Mouse (Mus musculus) spleen, postnatal 36 days (tissue): Measurements from ENCODE around the gene Ppm1g.

Source experiments
- DNase-seq, 2 experiments: peaks; one replicate each; pipeline ENCODE4 v3.0.0; 2022; ENCODE audit warnings: low spot score in 2 of 2, mixed read lengths in 1 of 2

Gene Ppm1g

GRCm38 (mm10) chr5:31220448-31221303 lies at the start of gene Ppm1g:
Ppm1g (minus strand) TSS chr5:31220687.
- DNase-seq, result peak; percentile 95

- no peak for DNase-seq
Observed at GRCm38 (mm10) chr5:31267686-31268085, 47.2 kb upstream of the Ppm1g start.

DNA sequence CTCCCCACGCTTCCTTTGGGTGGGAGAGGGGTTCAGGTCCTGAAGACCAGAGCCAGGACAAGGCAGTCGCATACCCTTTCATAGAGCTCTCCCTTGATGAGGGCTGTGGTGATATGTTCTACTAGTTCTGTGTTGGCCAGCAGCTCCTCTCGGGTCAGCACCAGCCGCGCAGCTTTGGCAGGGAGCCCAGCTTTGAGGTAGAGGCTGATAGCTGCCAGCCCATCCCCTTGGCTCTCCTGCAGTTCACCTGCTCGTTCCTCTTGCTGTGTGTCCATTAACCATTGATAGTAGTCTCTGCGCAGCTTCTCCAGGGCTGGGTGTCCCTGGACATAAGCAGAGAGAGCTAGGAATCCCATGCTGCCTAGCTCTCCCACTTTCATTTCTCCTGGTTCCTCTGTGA lies 45.6 kb upstream of the Ppm1g start:
- no peak for DNase-seq

DNA sequence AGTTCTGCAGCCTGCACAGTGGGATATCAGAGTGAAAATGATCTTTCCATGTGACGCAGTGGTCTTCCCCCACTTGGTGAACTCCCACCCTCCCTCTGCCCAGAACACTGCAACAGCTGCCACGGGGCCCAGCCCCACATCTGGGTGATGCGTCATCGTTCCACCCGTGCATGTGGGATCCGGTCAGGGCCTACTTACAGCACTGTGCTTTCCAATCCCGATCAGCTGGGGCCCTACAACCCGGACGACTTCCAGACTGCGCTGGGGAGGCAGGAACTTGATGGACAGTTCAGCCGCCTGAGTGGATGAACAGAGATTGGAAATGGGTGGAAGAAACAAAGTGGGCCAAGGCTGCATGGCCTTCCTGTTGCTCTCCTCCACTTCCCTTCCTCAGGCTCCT lies 37.1 kb upstream of the Ppm1g start:
- DNase-seq, result no peak

DNA sequence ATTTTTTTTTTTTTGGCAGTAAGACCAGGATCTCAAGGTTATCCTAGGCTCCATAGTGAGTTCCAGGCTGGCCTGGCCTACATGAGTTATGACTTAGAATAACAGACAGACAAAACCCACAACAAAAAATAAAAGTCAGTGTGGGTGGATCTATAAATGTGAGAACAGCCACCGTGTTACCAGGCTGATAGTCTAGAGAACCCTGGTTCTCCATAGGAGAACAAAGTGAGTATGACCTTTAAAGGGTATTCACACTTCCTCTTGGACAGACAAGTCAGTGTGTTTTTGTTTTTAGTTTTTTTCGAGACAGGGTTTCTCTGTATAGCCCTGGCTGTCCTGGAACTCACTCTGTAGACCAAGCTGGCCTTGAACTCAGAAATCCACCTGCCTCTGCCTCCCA lies 35.5 kb upstream of the Ppm1g start:
- DNase-seq, result no peak

- DNase-seq, result no peak
Observed at GRCm38 (mm10) chr5:31255381-31255780, 34.9 kb upstream of the Ppm1g start.

DNA sequence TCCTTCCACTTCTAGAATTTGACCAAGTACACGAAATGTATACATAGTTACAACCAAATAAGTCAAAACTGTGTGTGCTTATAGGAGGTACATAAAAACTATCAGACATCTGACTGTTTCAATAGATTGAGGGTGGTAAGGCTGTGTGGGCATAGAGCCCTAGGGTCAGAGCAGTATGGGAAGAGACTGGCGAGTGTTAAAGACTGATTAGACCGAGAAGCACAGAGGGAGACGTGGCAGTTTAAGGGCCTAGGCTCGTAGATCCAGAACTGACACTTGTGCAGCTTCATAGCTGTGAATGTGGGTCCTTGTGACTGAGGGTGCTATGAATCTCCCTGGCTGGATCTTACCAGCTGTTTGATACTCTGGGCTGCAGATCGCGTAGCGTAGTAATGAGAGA lies 34.4 kb upstream of the Ppm1g start:
- DNase-seq, result no peak

- no peak for DNase-seq
Observed at GRCm38 (mm10) chr5:31254452-31254851, 34.0 kb upstream of the Ppm1g start.

DNA sequence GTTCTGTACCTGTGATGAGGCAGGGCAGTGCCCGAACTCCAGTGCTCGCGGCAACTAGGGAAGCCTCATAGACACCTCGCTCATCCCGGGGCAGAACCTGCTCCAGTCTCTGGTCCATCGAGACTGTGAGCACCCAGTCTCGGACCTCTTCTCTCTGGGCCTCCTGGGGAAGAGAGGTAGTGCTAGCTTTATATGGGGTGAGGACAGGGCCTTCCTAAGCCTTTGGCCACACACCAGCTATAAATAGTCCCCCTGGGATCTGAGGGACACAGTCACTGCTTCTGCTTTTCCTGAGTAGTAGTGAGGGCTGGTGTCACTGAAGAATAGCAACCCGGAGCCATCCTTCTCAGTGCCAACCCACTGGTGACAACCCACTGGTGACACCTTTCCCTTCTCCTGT lies 33.3 kb upstream of the Ppm1g start:
- no peak for DNase-seq

DNA sequence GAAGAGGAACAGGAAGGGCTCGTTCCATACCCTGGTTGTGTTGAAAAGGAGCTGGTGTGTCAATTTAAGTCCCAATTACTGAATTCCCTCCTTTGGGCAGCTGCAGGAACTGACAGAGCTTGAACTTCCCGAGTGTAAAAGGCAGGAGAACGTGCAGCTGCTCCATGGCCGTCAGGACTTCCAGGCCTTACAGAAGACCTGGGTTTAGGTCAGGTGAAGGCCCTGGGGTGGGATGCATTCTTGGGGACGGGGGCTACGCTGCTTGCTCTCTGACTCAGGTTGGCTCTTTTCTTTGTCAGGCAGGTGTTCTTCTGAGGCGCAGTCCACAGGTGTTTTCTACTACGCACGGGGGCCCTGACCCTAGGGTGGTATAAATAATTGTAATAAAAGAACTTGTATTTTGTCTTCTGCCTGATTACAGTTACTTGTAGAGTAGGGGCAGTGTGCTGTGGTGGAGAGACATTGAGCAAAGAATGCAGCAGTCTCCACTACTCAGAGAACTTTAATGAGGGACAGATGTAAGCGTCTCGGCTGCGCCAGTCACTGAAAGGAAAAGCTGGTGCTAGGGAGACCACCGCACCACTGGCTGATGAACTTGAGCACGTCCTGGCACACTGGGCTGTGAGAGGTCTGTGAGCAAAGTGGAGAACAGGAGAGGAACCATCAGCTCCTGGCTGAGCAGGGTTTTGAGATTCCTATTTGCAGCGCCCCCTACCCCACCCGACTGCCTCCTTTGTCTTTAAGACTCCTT lies 32.5 kb upstream of the Ppm1g start:
- no peak for DNase-seq

DNA sequence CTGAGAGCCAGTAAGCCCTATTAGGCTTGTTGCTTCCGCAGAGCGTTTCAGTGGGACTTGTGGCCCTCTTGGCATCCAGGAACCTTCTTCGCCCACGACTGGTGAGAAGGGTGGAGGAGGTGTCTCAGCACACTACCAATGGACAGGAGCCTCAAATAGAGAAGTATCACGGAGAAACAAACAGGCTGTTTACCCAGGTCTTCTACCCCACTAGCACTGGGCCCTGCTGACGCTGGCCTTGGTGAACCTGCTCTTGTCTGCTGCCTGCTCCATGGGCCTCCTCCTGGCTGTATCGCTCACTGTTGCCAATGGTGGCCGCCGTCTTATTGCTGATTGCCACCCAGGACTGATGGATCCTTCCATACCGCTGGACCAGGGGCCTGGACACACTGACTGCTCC lies 31.7 kb upstream of the Ppm1g start:
- no peak for DNase-seq

DNA sequence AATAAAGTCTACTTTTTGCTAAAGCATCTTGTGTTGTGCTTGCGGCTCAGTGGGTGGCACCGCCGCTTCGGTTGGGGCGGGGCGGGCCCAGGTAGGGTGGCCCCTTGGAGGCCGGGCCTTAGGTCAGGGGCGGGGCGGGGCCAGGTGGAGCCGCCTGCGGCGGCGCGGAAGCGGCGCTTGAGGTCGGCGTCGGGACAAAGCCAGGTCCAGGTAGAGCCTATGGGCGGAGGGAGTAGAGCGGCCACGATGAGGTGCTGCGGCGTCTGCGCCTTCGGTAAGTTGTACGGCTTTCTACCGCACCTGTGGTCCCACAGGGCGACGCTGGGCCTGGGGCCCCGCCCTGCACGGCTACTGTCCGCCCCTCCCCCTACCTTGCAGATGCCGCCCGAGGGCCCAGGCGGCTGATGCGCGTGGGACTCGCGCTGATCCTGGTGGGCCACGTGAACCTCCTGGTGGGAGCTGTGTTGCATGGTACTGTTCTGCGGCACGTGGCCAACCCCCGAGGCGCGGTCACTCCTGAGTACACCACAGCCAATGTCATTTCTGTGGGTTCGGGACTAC lies 31.1 kb upstream of the Ppm1g start, which contains the start of gene Krtcap3:
Krtcap3 (plus strand) TSS at position 151 of the 561 bp plus-strand sequence.
- no peak for DNase-seq

DNA sequence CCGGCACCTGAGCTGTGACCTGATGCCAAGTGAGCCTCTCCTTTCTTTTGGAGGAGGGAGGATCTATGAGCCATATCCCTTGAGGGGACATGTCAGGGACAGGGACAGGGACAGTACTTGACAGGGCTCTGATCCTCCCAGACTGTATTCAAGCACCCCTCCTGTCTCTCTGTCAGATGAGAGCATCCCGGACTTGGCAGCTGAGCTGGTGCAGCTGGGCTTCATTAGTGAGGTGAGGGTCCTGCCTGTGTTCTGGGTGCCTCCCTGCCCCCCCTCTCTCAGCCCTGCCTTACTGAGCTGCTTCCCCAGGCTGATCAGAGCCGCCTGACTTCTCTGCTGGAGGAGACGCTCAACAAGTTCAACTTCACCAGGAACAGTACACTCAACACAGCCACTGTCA lies 30.2 kb upstream of the Ppm1g start:
- no peak for DNase-seq

DNA sequence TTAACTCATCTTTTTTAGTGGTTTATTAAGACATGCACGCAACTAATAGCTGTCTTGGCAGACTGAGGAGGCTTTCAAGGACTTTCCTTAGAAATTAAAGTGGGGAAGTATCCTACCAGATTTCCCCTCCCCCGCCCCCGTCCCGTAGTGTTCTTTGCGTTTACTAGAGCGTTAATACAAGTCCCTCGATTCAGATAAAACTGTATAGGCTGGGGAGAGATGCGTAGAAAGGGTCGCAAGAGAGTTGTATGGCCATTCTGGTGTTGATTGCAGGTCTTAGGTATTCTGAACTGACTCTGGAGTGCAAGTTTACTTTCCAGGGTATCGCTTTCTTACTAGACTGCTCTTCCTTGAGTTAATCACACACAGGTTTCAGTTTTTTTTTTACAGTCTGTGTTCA lies 21.7 kb upstream of the Ppm1g start:
- no peak for DNase-seq

DNA sequence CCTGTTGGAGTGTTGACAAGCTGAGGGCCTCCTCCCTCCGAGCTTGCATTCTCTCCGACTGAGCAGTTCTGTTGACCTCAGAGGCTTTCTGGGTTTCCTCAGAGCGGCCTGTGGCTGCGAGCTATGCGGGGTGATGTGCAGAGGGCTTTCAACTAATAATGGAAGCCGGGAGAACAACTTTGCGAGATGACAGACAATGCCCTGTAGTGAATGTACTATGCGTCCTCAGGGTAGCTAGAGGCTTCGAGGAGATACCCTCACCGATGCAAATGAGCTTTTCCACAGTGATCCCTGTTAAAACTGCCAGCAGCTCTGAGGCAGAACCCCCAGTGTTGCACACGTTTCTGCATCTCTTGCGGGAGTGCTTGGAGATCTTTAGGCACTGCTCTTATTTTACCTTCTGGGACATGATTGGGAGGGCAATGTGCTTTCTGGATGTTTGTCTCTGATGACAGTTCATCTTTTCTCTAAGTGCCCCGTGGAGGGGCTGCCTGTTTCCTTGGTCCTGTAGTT lies 21.1 kb upstream of the Ppm1g start:
- no peak for DNase-seq

GRCm38 (mm10) chr5:31240637-31241521 lies 20.4 kb upstream of the Ppm1g start, which contains the start of the genes Nrbp1 and Gm9970:
Nrbp1 (plus strand) TSS chr5:31240864.
Gm9970 (minus strand) TSS chr5:31241232.
- DNase-seq, result peak; percentile 96 to 97

GRCm38 (mm10) chr5:31226641-31227040 lies 6.2 kb upstream of the Ppm1g start:
- no peak for DNase-seq

DNA sequence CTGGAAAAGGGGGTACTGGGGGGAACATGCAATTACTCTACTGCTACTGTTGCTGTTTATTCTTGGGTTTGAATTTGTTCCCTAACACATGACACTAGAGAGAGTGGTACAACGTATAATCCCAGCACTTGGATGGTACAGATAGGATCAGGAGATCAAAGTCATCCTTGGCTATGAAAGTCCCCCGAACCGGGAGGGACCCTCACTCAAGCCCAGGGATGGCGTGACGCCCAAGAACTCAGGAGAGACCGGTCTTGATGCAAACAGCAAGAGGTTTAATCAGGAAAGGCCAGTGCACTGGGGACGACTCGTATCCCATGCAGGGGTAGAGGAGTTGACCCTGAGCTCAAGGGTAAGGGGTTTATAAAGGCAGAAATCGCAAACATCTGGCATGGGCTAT lies 2.2 kb upstream of the Ppm1g start:
- no peak for DNase-seq

GRCm38 (mm10) chr5:31221304-31221945 lies 938 bp upstream of the Ppm1g start:
- DNase-seq, result peak in 1 of 2 experiments; percentile 56

- DNase-seq, result peak; percentile 33 to 40
Observed at GRCm38 (mm10) chr5:31219911-31220447, 508 bp downstream of the Ppm1g start.
